Mouse (Mus musculus): Measurements from ENCODE around the gene Smc4. TPM values are rescaled to one million over a fixed set of nuclear protein-coding genes. Genes with fewer than 3 reads are reported as not detected.
A peak's percentile ranks its signal among the peaks of the same experiment; 100 is the strongest.
"Not testable (repeated sequence)": the region's sequence is repeated elsewhere in the genome, so short reads cannot be mapped to it uniquely, and the experiment has no call there.

The Smc4 gene
- polyA plus RNA-seq, 1 experiment from 2014 or later: 107 TPM

- DNase-seq (ENCODE audit: low spot score) (no peak), ATAC-seq (replicated peaks; ENCODE audit: low FRiP score, low read depth) (no peak)
- TF ChIP-seq CTCF (IDR thresholded peaks at IDR 0.05; ENCODE audit: low read depth): no peak
- no peaks in the 10 kb centered on the region for H3K27me3 ChIP-seq (ENCODE audit: insufficient read depth, low read length)
- no peaks in the 10 kb centered on the region for H3K4me1 ChIP-seq (replicated peaks; ENCODE audit: insufficient read depth, low read length)
- H3K9ac ChIP-seq (ENCODE audit: low read depth, low read length): no peak overlapping the region
- H3K9me3 ChIP-seq (replicated peaks; ENCODE audit: low read length): no peaks in the 10 kb centered on the region
- H3K4me2 ChIP-seq (ENCODE audit: low read length): no peak overlapping the region
- no peak overlapping the region for H3K4me3 ChIP-seq (replicated peaks; ENCODE audit: low read depth, low read length)
- 0 out of 2 replicates have a peak, but pooled peaks cover 4% of the 10 kb centered on the region for H3K36me3 ChIP-seq (ENCODE audit: insufficient read depth, low read length)
- 79% methylated on average over 2 of the region's 2 CpGs for WGBS
- no peak overlapping the region for H3K27ac ChIP-seq
Observed at GRCm38 (mm10) chr3:69008873-69009272, 4.3 kb downstream of the Smc4 start.

GRCm38 (mm10) chr3:69017181-69017580 is 12.6 kb downstream of the Smc4 start:
- 88% methylated on average over 3 of the region's 3 CpGs for WGBS

GRCm38 (mm10) chr3:69018635-69019034 is 14.1 kb downstream of the Smc4 start:
- H3K9ac ChIP-seq (ENCODE audit: low read depth, low read length); H3K9me3 ChIP-seq (replicated peaks; ENCODE audit: low read length); H3K27me3 ChIP-seq (ENCODE audit: insufficient read depth, low read length); H3K4me2 ChIP-seq (ENCODE audit: low read length); H3K4me3 ChIP-seq (replicated peaks; ENCODE audit: low read depth, low read length); DNase-seq (ENCODE audit: low spot score); ATAC-seq (replicated peaks; ENCODE audit: low FRiP score, low read depth); H3K4me1 ChIP-seq (replicated peaks; ENCODE audit: insufficient read depth, low read length); H3K27ac ChIP-seq: not testable (repeated sequence)
- WGBS: 98% methylated on average over 2 of the region's 2 CpGs
- H3K36me3 ChIP-seq (ENCODE audit: insufficient read depth, low read length): peaks cover 22% of the 10 kb centered on the region

More at GRCm38 (mm10) chr3:69017181-69017580, 12.6 kb downstream of the Smc4 start:
- H3K4me2 ChIP-seq (ENCODE audit: low read length): no peak overlapping the region
- H3K27ac ChIP-seq: no peak overlapping the region
- TF ChIP-seq CTCF (IDR thresholded peaks at IDR 0.05; ENCODE audit: low read depth): no peak
- H3K36me3 ChIP-seq (ENCODE audit: insufficient read depth, low read length): peaks cover 25% of the 10 kb centered on the region
- H3K4me3 ChIP-seq (replicated peaks; ENCODE audit: low read depth, low read length): no peak overlapping the region
- H3K27me3 ChIP-seq (ENCODE audit: insufficient read depth, low read length): no peaks in the 10 kb centered on the region
- no peak overlapping the region for H3K9ac ChIP-seq (ENCODE audit: low read depth, low read length)
- no peaks in the 10 kb centered on the region for H3K4me1 ChIP-seq (replicated peaks; ENCODE audit: insufficient read depth, low read length)
- DNase-seq (ENCODE audit: low spot score) (no peak), ATAC-seq (replicated peaks; ENCODE audit: low FRiP score, low read depth) (no peak)
- H3K9me3 ChIP-seq (replicated peaks; ENCODE audit: low read length): no peaks in the 10 kb centered on the region

GRCm38 (mm10) chr3:69020285-69020684 is 15.7 kb downstream of the Smc4 start:
- Histone ChIP-seq H3K9me3 (replicated peaks; ENCODE audit: low read length) (no peaks in the 10 kb centered on the region), H3K4me2 (ENCODE audit: low read length) (no peak overlapping the region), H3K4me3 (replicated peaks; ENCODE audit: low read depth, low read length) (no peak overlapping the region), H3K27ac (no peak overlapping the region), H3K9ac (ENCODE audit: low read depth, low read length) (no peak overlapping the region), H3K36me3 (ENCODE audit: insufficient read depth, low read length) (peaks cover 31% of the 10 kb centered on the region), H3K4me1 (replicated peaks; ENCODE audit: insufficient read depth, low read length) (no peaks in the 10 kb centered on the region), H3K27me3 (ENCODE audit: insufficient read depth, low read length) (no peaks in the 10 kb centered on the region)
- TF ChIP-seq CTCF (IDR thresholded peaks at IDR 0.05; ENCODE audit: low read depth): peak; percentile 51; the same call in 1 of the 2 replicates
- WGBS: 89% methylated on average over 2 of the region's 2 CpGs
- DNase-seq (ENCODE audit: low spot score) (no peak), ATAC-seq (replicated peaks; ENCODE audit: low FRiP score, low read depth) (no peak)

GRCm38 (mm10) chr3:69020764-69021163 is 16.2 kb downstream of the Smc4 start:
- ATAC-seq (replicated peaks; ENCODE audit: low FRiP score, low read depth): no peak

GRCm38 (mm10) chr3:69026133-69026783 is 21.7 kb downstream of the Smc4 start:
- DNase-seq (ENCODE audit: low spot score) (no peak), ATAC-seq (replicated peaks; ENCODE audit: low FRiP score, low read depth) (no peak)
- Histone ChIP-seq H3K9ac (ENCODE audit: low read depth, low read length) (no peak overlapping the region), H3K27ac (no peak overlapping the region), H3K4me3 (replicated peaks; ENCODE audit: low read depth, low read length) (no peak overlapping the region), H3K36me3 (ENCODE audit: insufficient read depth, low read length) (peaks cover 41% of the 10 kb centered on the region), H3K4me1 (replicated peaks; ENCODE audit: insufficient read depth, low read length) (no peaks in the 10 kb centered on the region), H3K4me2 (ENCODE audit: low read length) (no peak overlapping the region), H3K27me3 (ENCODE audit: insufficient read depth, low read length) (no peaks in the 10 kb centered on the region), H3K9me3 (replicated peaks; ENCODE audit: low read length) (no peaks in the 10 kb centered on the region)
- 93% methylated on average over 1 of the region's 1 CpGs for WGBS
- TF ChIP-seq CTCF (IDR thresholded peaks at IDR 0.05; ENCODE audit: low read depth): peak; percentile 39; the same call in 1 of the 2 replicates

More at GRCm38 (mm10) chr3:69020764-69021163, 16.2 kb downstream of the Smc4 start:
- no peaks in the 10 kb centered on the region for H3K9me3 ChIP-seq (replicated peaks; ENCODE audit: low read length)
- H3K4me2 ChIP-seq (ENCODE audit: low read length): no peak overlapping the region
- peaks cover 33% of the 10 kb centered on the region for H3K36me3 ChIP-seq (ENCODE audit: insufficient read depth, low read length)
- no peak for DNase-seq (ENCODE audit: low spot score)
- no peak overlapping the region for H3K27ac ChIP-seq
- H3K4me1 ChIP-seq (replicated peaks; ENCODE audit: insufficient read depth, low read length): no peaks in the 10 kb centered on the region
- no peak overlapping the region for H3K4me3 ChIP-seq (replicated peaks; ENCODE audit: low read depth, low read length)
- no peaks in the 10 kb centered on the region for H3K27me3 ChIP-seq (ENCODE audit: insufficient read depth, low read length)
- H3K9ac ChIP-seq (ENCODE audit: low read depth, low read length): no peak overlapping the region
- TF ChIP-seq CTCF (IDR thresholded peaks at IDR 0.05; ENCODE audit: low read depth): no peak

GRCm38 (mm10) chr3:69040105-69040504 is 35.6 kb downstream of the Smc4 start:
- ATAC-seq (replicated peaks; ENCODE audit: low FRiP score, low read depth): no peak
- Histone ChIP-seq H3K4me1 (replicated peaks; ENCODE audit: insufficient read depth, low read length) (no peaks in the 10 kb centered on the region), H3K4me2 (ENCODE audit: low read length) (no peak overlapping the region), H3K9ac (ENCODE audit: low read depth, low read length) (no peak overlapping the region), H3K27ac (no peak overlapping the region), H3K4me3 (replicated peaks; ENCODE audit: low read depth, low read length) (no peak overlapping the region), H3K27me3 (ENCODE audit: insufficient read depth, low read length) (no peaks in the 10 kb centered on the region), H3K36me3 (ENCODE audit: insufficient read depth, low read length) (no peaks in the 10 kb centered on the region), H3K9me3 (replicated peaks; ENCODE audit: low read length) (no peaks in the 10 kb centered on the region)
- WGBS: 86% methylated on average over 2 of the region's 2 CpGs
- peak; percentile 54 for DNase-seq (ENCODE audit: low spot score)
- no peak for TF ChIP-seq CTCF (IDR thresholded peaks at IDR 0.05; ENCODE audit: low read depth)
